Mouse (Mus musculus): ENCODE measurements around the gene Zfp768.

DNA sequence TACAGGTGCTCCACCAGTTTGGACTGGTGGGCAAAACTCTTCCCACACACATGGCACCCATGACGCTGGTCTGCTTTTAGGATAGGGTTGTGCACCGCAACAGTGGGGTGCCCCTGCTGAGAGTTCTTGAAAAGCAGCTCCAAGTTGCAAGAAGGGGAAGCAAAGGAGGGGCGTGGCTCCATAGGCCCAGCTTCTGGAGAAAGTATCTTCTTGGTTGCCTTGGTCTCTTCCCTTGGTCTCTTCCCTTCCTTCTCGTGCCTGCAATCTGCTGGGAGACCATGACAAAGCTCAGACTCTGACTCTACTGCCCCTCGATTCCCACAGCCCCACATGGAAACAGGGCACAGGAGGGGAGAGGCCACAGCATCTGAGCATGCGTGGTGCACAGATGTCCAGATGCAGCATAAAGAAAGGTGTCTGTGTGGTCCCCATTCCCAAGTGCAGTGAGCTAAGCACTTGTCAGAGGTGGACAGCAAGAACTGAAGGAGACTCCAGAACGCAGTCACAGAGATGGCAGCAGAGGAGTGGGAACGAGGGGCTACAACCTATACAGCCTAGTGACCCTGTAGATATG is 46.9 kb upstream of the Zfp768 start:
- no peak for TF ChIP-seq CTCF (IDR thresholded peaks at IDR 0.05; ENCODE audit: borderline replicate concordance, insufficient read depth, low read depth, low read length)
- TF ChIP-seq POLR2A (IDR thresholded peaks at IDR 0.05; ENCODE audit: borderline replicate concordance, insufficient read depth, low read length), result no peak
